Mouse (Mus musculus) neural tube, embryonic 14.5 days (tissue): ENCODE measurements around the gene Rab40b. TPM values are rescaled to one million over a fixed set of nuclear protein-coding genes. Genes with fewer than 3 reads are reported as not detected.
"Not testable (repeated sequence)": the region's sequence is repeated elsewhere in the genome, so short reads cannot be mapped to it uniquely, and the experiment has no call there.

Experiments
- ATAC-seq: fragments of 200-750 bp; cut with Nextera tagmentation; 2 replicates; pipeline ENCODE4 v1.8.0; 2017; ENCODE audit warnings: low read depth, mild to moderate bottlenecking, moderate TSS enrichment, moderate library complexity
- H3K27ac ChIP-seq: fragments of 300-500 bp; sonication (generic); 2 replicates; pipeline ENCODE4 v1.5.1; 2014; ENCODE audit warnings: low read depth, mild to moderate bottlenecking, control low read depth, low read length, moderate library complexity, mixed read lengths
- H3K27me3 ChIP-seq: fragments of 300-500 bp; sonication (generic); 2 replicates; pipeline ENCODE4 v1.6.1; 2014; ENCODE audit warnings: low read length; ENCODE audit not compliant: control insufficient read depth, insufficient read depth
- H3K36me3 ChIP-seq: fragments of 300-500 bp; sonication (generic); 2 replicates; pipeline ENCODE4 v1.6.1; 2014; ENCODE audit warnings: low read length, mixed read lengths; ENCODE audit not compliant: control insufficient read depth, insufficient read depth
- H3K4me1 ChIP-seq: fragments of 300-500 bp; sonication (generic); 2 replicates; pipeline ENCODE4 v1.6.1; 2014; ENCODE audit warnings: low read length; ENCODE audit not compliant: control insufficient read depth, insufficient read depth
- H3K4me2 ChIP-seq: fragments of 300-500 bp; sonication (generic); 2 replicates; pipeline ENCODE4 v1.6.1; 2014; ENCODE audit warnings: mild to moderate bottlenecking, low read depth, low read length, control low read depth
- H3K4me3 ChIP-seq: fragments of 300-500 bp; sonication (generic); 2 replicates; pipeline ENCODE4 v1.5.1; 2014; ENCODE audit warnings: low read depth, low read length, control low read depth, mixed read lengths
- H3K9ac ChIP-seq: fragments of 300-500 bp; sonication (generic); replicated peaks from 2 replicates; pipeline ENCODE4 v1.6.1; 2014; ENCODE audit warnings: low read depth, mild to moderate bottlenecking, control low read depth, low read length, mixed read lengths
- H3K9me3 ChIP-seq: fragments of 300-500 bp; sonication (generic); 2 replicates; pipeline ENCODE4 v1.6.1; 2016; ENCODE audit warnings: low read length; ENCODE audit not compliant: control insufficient read depth
- WGBS: fragments of 180-500 bp; shearing (Covaris S2); extraction: QIAGEN DNeasy Blood & Tissue Kit; methylation state at CpG from one replicate; pipeline ENCODE4 v1.1.7; 2014; 5-methylcytosine and 5-hydroxymethylcytosine counted together
- polyA plus RNA-seq: library from polyadenylated mRNA; unstranded; fragments of >200 nt; fragmentation: Nextera tagmentation; extraction: Ambion mirVana; gene quantifications from 2 replicates; pipeline ENCODE4 v1.2.1, GENCODE M21; 2014

Rab40b gene
- polyA plus RNA-seq, 1 experiment from 2014 or later = 16.7 TPM

- H3K36me3 ChIP-seq = no peaks in the 10 kb centered on the region
- H3K4me2 ChIP-seq = no peak overlapping the region
- no peaks in the 10 kb centered on the region for H3K9me3 ChIP-seq
- H3K4me1 ChIP-seq = no peaks in the 10 kb centered on the region
- no peak overlapping the region for H3K4me3 ChIP-seq
- H3K27me3 ChIP-seq = no peaks in the 10 kb centered on the region
- 73% methylated on average over 6 of the region's 6 CpGs for WGBS
- H3K9ac ChIP-seq = no peak overlapping the region
- no peak for ATAC-seq
- H3K27ac ChIP-seq = no peak overlapping the region
Measured at GRCm38 (mm10) chr11:121373305-121373704, 14.7 kb downstream of the Rab40b start.

DNA sequence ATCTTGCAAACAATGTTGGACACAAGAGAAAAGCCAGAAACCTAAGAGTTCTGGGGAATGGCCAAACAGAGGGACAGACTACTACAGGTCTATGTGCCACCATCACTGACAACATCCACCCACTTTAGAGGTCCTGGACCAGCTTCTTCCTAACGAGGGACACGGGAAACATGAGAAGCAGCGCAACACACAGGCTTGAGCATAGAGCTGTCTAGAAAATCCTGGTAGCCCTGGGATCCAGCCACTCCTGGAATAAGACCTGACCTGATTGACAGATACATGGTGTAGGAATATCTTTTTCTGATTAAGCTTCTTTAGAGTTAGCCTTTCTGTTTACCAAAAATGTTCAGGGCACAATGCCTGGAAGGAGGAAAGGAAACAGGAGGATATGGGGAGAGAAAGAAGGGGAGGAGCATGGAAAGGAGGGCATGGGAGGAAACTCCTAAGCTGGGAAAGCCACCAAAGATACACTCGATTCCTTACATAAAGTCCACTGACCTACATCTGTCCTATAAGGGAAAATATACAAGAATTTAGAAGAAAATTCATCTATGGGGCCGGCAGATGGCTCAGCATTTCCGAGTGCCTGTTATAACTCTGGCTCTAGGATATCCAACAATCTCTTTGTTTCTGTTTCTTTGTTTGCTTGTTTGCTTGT is 17.6 kb downstream of the Rab40b start:
- Histone ChIP-seq H3K4me2 (no peak overlapping the region), H3K9me3 (no peaks in the 10 kb centered on the region), H3K27me3 (no peaks in the 10 kb centered on the region), H3K4me1 (no peaks in the 10 kb centered on the region), H3K9ac (no peak overlapping the region), H3K36me3 (no peaks in the 10 kb centered on the region), H3K4me3 (no peak overlapping the region), H3K27ac (no peak overlapping the region)
- WGBS = 81% methylated on average over 6 of the region's 6 CpGs
- no peak for ATAC-seq

GRCm38 (mm10) chr11:121369622-121370021 is 18.4 kb downstream of the Rab40b start:
- WGBS = 60% methylated on average over 6 of the region's 6 CpGs
- no peaks in the 10 kb centered on the region for H3K27me3 ChIP-seq
- H3K4me2 ChIP-seq = no peak overlapping the region
- no peaks in the 10 kb centered on the region for H3K9me3 ChIP-seq
- H3K27ac ChIP-seq = no peak overlapping the region
- H3K36me3 ChIP-seq = no peaks in the 10 kb centered on the region
- no peak for ATAC-seq
- H3K9ac ChIP-seq = no peak overlapping the region
- no peaks in the 10 kb centered on the region for H3K4me1 ChIP-seq
- no peak overlapping the region for H3K4me3 ChIP-seq

DNA sequence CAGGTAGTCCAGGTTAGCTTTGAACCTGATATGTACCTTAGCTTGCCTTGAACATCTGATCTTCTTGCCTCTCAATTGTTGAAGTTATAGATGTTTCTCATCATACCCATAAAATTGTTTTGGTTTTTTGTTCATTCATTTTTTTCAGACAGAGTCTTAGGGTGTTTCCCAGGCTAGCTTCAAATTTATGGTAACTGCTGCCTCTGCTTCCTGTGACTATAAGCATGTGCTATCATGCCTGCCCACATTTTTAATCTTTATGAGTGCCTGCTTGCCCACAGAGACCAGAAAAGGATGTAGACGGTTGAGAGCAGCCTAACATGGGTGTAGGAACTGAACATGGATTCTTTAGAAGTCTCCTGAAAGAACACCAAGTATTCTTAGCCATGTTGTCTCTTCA is 19.3 kb downstream of the Rab40b start:
- Histone ChIP-seq H3K27ac (no peak overlapping the region), H3K4me1 (no peaks in the 10 kb centered on the region), H3K9ac (no peak overlapping the region), H3K27me3 (no peaks in the 10 kb centered on the region), H3K4me2 (no peak overlapping the region), H3K36me3 (no peaks in the 10 kb centered on the region), H3K4me3 (no peak overlapping the region), H3K9me3 (no peaks in the 10 kb centered on the region)
- ATAC-seq = no peak
- WGBS = 90% methylated on average over 1 of the region's 1 CpGs

- H3K27ac ChIP-seq = no peak overlapping the region
Measured at GRCm38 (mm10) chr11:121367170-121367707, 20.8 kb downstream of the Rab40b start.

DNA sequence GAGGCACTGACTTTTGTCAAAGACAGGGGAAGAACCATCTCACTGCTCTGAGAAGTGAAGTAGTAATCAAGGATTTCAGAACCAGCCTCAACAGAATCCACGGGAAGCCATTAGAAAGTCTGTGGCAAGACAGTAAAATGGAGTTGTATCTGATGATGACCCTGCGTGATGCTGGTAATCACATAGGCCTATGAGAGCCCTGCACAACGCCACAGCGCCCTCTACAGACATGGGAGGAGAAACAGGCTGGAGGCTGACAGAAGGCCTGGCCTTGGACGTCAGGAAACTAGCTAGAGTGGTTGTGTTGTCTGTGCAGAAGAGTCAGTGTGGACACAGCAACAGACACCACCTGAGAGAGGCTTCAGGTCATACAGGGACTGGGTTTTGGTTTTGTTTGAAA is 25.8 kb downstream of the Rab40b start:
- Histone ChIP-seq H3K27ac (no peak overlapping the region), H3K4me1 (no peaks in the 10 kb centered on the region), H3K27me3 (no peaks in the 10 kb centered on the region), H3K36me3 (no peaks in the 10 kb centered on the region), H3K4me2 (no peak overlapping the region), H3K4me3 (no peak overlapping the region), H3K9me3 (no peaks in the 10 kb centered on the region), H3K9ac (no peak overlapping the region)
- no peak for ATAC-seq
- 36% methylated on average over 5 of the region's 5 CpGs for WGBS

More at GRCm38 (mm10) chr11:121367170-121367707, 20.8 kb downstream of the Rab40b start:
- 67% methylated on average over 5 of the region's 5 CpGs for WGBS
- Histone ChIP-seq H3K27me3 (no peaks in the 10 kb centered on the region), H3K36me3 (no peaks in the 10 kb centered on the region), H3K4me3 (no peak overlapping the region), H3K9me3 (no peaks in the 10 kb centered on the region), H3K4me1 (no peaks in the 10 kb centered on the region), H3K9ac (no peak overlapping the region), H3K4me2 (no peak overlapping the region)
- ATAC-seq = no peak

GRCm38 (mm10) chr11:121354091-121354707 is 33.9 kb downstream of the Rab40b start, which contains the start of gene Wdr45b:
Gene Wdr45b (minus strand): TSS chr11:121354445.
- H3K9me3 ChIP-seq = no peaks in the 10 kb centered on the region
- peak within 1 kb of the TSS; percentile 96 for H3K9ac ChIP-seq
- no peaks in the 10 kb centered on the region for H3K27me3 ChIP-seq
- peak within 1 kb of the TSS; percentile 89 for H3K4me3 ChIP-seq
- no peaks in the 10 kb centered on the region for H3K36me3 ChIP-seq
- peak; percentile 95 for ATAC-seq
- peak within 1 kb of the TSS; percentile 86 for H3K27ac ChIP-seq
- under 1% methylated on average over 68 of the region's 69 CpGs for WGBS
- H3K4me1 ChIP-seq = peaks cover 14% of the 10 kb centered on the region
- H3K4me2 ChIP-seq = peak within 1 kb of the TSS; percentile 74

DNA sequence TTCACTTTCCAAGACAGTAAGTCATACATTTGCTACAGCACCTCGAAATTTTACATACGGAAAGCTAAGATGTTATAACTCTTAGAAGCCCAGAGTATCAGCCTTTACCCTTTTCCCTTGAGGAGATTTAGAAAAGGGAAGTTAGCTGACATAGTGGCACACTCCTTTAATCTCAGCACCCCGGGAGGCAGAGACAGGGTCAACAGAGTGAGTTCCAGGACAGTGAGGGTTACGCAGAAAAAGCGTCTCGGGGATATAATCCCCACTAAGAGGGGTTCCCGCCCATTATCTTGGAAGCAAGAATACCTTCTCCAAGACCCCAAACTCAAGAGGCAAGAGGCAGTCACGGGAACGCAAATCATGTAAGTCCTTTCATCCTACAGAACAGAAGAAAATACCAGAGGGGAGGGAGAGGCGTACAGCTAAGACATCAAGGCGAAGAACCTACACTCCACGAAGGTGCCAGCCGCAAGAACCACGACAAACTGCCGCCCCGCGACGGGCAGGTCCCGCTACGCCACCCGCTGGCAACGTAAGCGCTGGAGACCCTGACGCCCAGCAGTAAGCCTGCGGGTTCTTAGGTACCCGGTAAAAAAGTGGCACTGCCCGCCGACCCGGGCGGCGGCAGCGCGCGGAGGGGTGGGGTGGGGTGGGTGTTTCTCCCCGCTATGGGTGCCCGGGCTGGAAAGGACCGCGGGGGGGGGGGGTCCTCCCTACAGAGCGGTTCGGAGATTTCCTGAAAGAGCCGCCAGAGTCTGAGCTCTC is 34.5 kb downstream of the Rab40b start:
- H3K4me3 ChIP-seq = peak overlapping the region; percentile 89
- WGBS = 5% methylated on average over 39 of the region's 41 CpGs
- peak overlapping the region; percentile 71 for H3K4me2 ChIP-seq
- H3K9me3 ChIP-seq = no peaks in the 10 kb centered on the region
- no peaks in the 10 kb centered on the region for H3K27me3 ChIP-seq
- peak overlapping the region; percentile 96 for H3K9ac ChIP-seq
- ATAC-seq = no peak
- H3K36me3 ChIP-seq = no peaks in the 10 kb centered on the region
- H3K27ac ChIP-seq = peak overlapping the region; percentile 86
- H3K4me1 ChIP-seq = peaks cover 14% of the 10 kb centered on the region

DNA sequence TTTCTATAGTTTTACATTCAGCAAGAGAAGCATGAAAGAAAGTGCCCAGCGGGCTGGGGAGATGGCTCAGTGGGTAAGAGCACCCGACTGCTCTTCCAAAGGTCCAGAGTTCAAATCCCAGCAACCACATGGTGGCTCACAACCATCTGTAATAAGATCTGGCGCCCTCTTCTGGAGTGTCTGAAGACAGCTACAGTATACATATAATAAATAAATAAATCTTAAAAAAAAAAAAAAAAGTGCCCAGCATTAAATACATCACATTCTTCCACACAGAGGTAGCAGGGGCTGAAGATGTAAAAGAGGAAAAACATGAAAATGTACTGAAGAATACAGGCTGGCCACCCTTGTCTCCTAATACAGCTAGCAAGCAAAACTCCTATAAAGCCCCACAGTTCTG is 39.3 kb downstream of the Rab40b start:
- H3K4me1 ChIP-seq, H3K36me3 ChIP-seq, ATAC-seq, H3K4me2 ChIP-seq, H3K9me3 ChIP-seq, H3K27ac ChIP-seq, H3K9ac ChIP-seq, H3K27me3 ChIP-seq, H3K4me3 ChIP-seq: not testable (repeated sequence)
- 93% methylated on average over 3 of the region's 3 CpGs for WGBS
